Mouse (Mus musculus): ENCODE results near the gene OR5BS1P.

DNA sequence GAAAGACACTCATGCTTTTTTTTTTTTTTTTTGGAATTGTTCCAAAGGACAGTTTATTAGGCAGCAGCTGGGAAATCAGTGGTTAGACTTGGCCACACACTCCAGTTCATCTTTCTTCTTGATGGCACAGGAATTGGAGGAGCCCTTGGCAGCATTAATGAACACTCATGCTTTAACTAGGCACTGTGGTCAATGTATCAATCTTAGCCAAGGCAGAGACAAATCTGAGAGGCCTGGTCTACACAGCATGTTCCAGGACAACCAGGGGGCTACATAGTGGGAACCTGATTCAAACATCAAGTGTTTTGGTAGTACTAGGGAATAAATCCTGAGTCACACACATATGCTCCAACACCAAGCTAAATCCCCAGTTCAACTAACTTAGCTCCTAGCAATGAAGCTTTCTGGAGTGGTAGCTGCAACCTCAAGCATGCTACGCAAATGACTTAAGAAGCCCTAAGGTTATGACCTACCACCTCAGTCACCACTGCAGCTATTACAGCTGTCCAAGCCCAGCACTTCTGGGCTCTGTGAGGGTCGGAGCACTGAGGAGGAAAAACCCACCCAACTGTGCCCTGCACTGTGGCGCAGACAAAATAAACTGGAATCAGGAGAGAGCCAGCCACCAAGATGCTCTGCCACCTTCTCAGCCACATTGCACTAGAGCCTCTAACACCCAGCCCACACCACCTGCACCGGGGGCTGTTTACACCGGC, 57.5 kb downstream of the OR5BS1P start:
- no peak for TF ChIP-seq HCFC1 (IDR thresholded peaks at IDR 0.05; ENCODE audit: borderline replicate concordance, insufficient read depth, low read length)
- TF ChIP-seq MAFK (IDR thresholded peaks at IDR 0.05; ENCODE audit: insufficient read depth, low read depth, low read length), result no peak
- no peak for TF ChIP-seq CHD2 (IDR thresholded peaks at IDR 0.05; ENCODE audit: low read depth, low read length)
- TF ChIP-seq ZNF384 (IDR thresholded peaks at IDR 0.05; ENCODE audit: low read depth, low read length), result no peak

Measured in ES-E14 (cell line).